Mouse (Mus musculus) bone marrow, adult 2 months (tissue): ENCODE data around the gene Gm11634. TPM values are rescaled to one million over a fixed set of nuclear protein-coding genes. Genes with fewer than 3 reads are reported as not detected.

ENCODE experiments used
- H3K27ac ChIP-seq: fragments of 200-500 bp; 2 replicates; pipeline ENCODE4 v1.5.1; 2012; ENCODE audit warnings: low read depth, mild to moderate bottlenecking, control low read depth, inconsistent platforms, low read length; ENCODE audit not compliant: control insufficient read depth, poor library complexity, insufficient read depth
- H3K4me1 ChIP-seq: fragments of 200-500 bp; 2 replicates; pipeline ENCODE4 v1.6.1; 2011; ENCODE audit warnings: low read length; ENCODE audit not compliant: control insufficient read depth, insufficient read depth
- H3K4me3 ChIP-seq: fragments of 200-500 bp; replicated peaks from 2 replicates; pipeline ENCODE3; 2011; ENCODE audit warnings: mild to moderate bottlenecking, low read depth, low read length, control low read depth; ENCODE audit not compliant: control insufficient read depth
- CTCF ChIP-seq: fragments of 200-500 bp; IDR thresholded peaks from 2 replicates; pipeline ENCODE4 v1.5.1; 2011; ENCODE audit warnings: low read length, control low read depth; ENCODE audit not compliant: control insufficient read depth, insufficient read depth
- POLR2A ChIP-seq: fragments of 200-500 bp; IDR thresholded peaks from 2 replicates; pipeline ENCODE4 v1.6.1; 2011; ENCODE audit warnings: low read depth, mild to moderate bottlenecking, control low read depth, low read length, borderline replicate concordance; ENCODE audit not compliant: control insufficient read depth
- WGBS: fragments of 180-500 bp; shearing (Covaris S2); methylation state at CpG from one replicate; pipeline ENCODE4 v1.1.7; 2018; 5-methylcytosine and 5-hydroxymethylcytosine counted together
- polyA plus RNA-seq: library from polyadenylated mRNA; stranded (reverse); fragments of >200 nt; gene quantifications from 2 replicates; pipeline ENCODE4 v1.2.4, GENCODE M21; 2011; ENCODE audit warnings: low replicate concordance; ENCODE audit not compliant: missing spikeins, insufficient read depth, insufficient read length

Gene Gm11634
- polyA plus RNA-seq, 1 experiment, result not detected

GRCm38 (mm10) chr11:101582054-101583035 is 16.7 kb downstream of the Gm11634 start, which contains the start of gene Tmem106a:
Tmem106a (plus strand) TSS chr11:101582242.
- peak within 1 kb of the TSS; percentile 81 for H3K4me3 ChIP-seq
- 15% methylated on average over 30 of the region's 31 CpGs for WGBS
- TF ChIP-seq POLR2A (no peak), CTCF (no peak)
- H3K4me1 ChIP-seq, result peaks cover 2% of the 10 kb centered on the region
- peak within 1 kb of the TSS; percentile 39 for H3K27ac ChIP-seq

- peaks cover 2% of the 10 kb centered on the region for H3K4me1 ChIP-seq
- WGBS, result 59% methylated on average over 6 of the region's 6 CpGs
- TF ChIP-seq POLR2A, result no peak
- TF ChIP-seq CTCF, result no peak
- H3K4me3 ChIP-seq, result no peak overlapping the region
- no peak overlapping the region for H3K27ac ChIP-seq
Observed at GRCm38 (mm10) chr11:101581081-101581764, 17.8 kb downstream of the Gm11634 start.

- no peak for TF ChIP-seq POLR2A
- TF ChIP-seq CTCF, result no peak; the same call in 1 of the 2 replicates
- Histone ChIP-seq H3K4me1 (peaks cover 2% of the 10 kb centered on the region), H3K4me3 (no peak overlapping the region), H3K27ac (no peak overlapping the region)
- WGBS, result 88% methylated on average over 6 of the region's 6 CpGs
Observed at GRCm38 (mm10) chr11:101576116-101576515, 22.9 kb downstream of the Gm11634 start.

- Histone ChIP-seq H3K4me1 (no peaks in the 10 kb centered on the region), H3K27ac (no peak overlapping the region), H3K4me3 (no peak overlapping the region)
- TF ChIP-seq POLR2A (no peak), CTCF (no peak)
- 93% methylated on average over 3 of the region's 3 CpGs for WGBS
Observed at GRCm38 (mm10) chr11:101568421-101568820, 30.6 kb downstream of the Gm11634 start.

- 9% methylated on average over 5 of the region's 5 CpGs for WGBS
- Histone ChIP-seq H3K4me1 (no peaks in the 10 kb centered on the region), H3K4me3 (no peak overlapping the region), H3K27ac (no peak overlapping the region)
- TF ChIP-seq CTCF (peak; percentile 71), POLR2A (no peak)
Observed at GRCm38 (mm10) chr11:101562391-101562790, 36.7 kb downstream of the Gm11634 start.

GRCm38 (mm10) chr11:101556954-101557353 is 42.1 kb downstream of the Gm11634 start:
- H3K4me3 ChIP-seq, result no peak overlapping the region
- WGBS, result 80% methylated on average over 2 of the region's 2 CpGs
- TF ChIP-seq CTCF, result no peak
- no peak for TF ChIP-seq POLR2A
- peaks cover 1% of the 10 kb centered on the region; the same call in 1 of the 2 replicates for H3K4me1 ChIP-seq
- H3K27ac ChIP-seq, result no peak overlapping the region

GRCm38 (mm10) chr11:101556541-101556940 is 42.5 kb downstream of the Gm11634 start:
- Histone ChIP-seq H3K4me1 (peaks cover 1% of the 10 kb centered on the region; the same call in 1 of the 2 replicates), H3K4me3 (no peak overlapping the region), H3K27ac (no peak overlapping the region)
- TF ChIP-seq CTCF (no peak), POLR2A (no peak)
- WGBS, result 91% methylated on average over 7 of the region's 7 CpGs

- TF ChIP-seq POLR2A (no peak), CTCF (no peak)
- WGBS, result 2% methylated on average over 8 of the region's 8 CpGs
- Histone ChIP-seq H3K4me1 (peaks cover 1% of the 10 kb centered on the region; the same call in 1 of the 2 replicates), H3K4me3 (peak overlapping the region; percentile 76), H3K27ac (no peak overlapping the region)
Observed at GRCm38 (mm10) chr11:101553354-101553930, 45.6 kb downstream of the Gm11634 start.
